Mouse (Mus musculus) layer of hippocampus, adult 9-11 months (tissue): ENCODE measurements around the gene A930033H14Rik.

Source experiments
- DNase-seq: peaks from one replicate; pipeline ENCODE4 v3.0.0; 2022

A930033H14Rik gene

DNA sequence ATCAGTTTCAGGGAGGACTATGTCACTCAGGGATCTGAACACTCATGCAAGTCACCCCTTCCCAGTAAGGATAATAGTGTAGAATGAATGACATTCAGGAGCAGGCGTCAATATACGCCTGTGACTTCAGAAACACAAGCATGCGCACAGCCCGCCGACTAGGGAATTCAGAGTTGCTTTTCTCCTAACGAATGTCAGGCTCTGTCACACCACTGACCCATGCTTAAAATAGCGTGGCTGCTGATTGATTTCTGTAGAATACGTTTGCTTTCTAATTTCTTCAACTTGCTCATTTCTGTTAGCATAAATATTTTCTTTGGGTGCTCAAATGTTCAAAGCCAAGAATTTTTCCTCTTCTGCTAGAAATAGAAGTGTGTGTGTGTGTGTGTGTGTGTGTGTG is 13.1 kb upstream of the A930033H14Rik start:
- no peak for DNase-seq

DNA sequence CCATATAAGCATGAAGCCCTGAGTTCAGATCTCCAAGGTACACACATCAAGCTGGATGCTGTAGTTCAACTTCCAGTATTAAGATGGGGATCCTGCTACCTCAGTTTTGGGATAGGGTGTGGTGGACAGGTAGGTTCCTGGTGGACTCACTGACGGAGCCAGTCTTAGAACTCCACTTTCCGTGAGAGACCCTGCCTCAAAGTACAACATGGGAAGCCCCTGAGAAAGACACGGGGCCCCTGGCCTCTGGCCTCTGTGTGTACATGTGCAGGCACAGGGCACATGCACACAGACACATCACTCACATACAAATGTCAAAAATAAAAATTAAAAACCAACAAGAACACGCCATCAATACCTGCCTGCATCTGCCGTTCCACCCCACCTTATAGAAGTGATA is 12.6 kb upstream of the A930033H14Rik start:
- DNase-seq = no peak

GRCm38 (mm10) chr10:69224276-69224675 is 11.4 kb upstream of the A930033H14Rik start:
- no peak for DNase-seq

- DNase-seq = no peak
These were observed 10.3 kb upstream of the A930033H14Rik start for GRCm38 (mm10) chr10:69223232-69223631.

- no peak for DNase-seq
These were observed 9.1 kb upstream of the A930033H14Rik start for GRCm38 (mm10) chr10:69221955-69222354.

DNA sequence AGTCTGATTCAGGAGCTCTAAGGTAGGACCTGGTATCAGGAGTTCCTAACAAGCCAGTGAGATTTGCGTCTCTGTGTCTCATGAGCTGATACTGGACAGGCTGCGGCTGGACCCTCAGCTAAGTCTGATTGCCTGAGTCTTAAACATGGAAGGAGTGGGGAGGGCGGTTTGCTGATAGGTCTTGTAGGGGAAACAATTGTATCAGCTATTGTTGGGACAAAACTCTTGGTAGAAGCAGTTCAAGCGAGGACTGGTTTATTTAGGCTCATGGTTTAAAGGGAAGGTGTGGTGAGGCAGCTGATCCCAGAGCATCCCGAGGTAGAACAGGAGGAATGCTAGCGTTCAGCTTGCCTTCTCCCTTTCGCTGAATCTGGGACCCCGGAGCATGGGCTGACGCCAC is 8.2 kb upstream of the A930033H14Rik start:
- DNase-seq = no peak

DNA sequence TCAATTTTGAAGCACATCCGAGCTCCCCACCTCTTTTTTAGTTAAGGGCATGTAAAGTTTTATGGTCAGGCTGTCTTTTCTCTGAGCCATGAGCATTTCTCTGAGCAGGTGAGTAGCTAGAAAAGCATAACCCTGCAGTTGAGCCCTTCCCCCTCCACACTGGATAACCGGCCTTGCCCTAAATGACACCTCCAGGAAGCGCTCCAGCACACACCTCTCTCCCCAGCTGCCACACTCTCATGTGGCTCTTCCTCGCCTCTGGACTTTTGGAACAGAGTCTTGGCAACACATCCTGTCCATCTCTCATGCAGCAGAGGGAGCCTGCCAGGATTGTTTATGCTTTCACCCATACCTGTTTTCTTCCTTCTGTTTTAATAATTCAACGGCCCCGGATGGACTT is 7.4 kb upstream of the A930033H14Rik start:
- DNase-seq = no peak

DNA sequence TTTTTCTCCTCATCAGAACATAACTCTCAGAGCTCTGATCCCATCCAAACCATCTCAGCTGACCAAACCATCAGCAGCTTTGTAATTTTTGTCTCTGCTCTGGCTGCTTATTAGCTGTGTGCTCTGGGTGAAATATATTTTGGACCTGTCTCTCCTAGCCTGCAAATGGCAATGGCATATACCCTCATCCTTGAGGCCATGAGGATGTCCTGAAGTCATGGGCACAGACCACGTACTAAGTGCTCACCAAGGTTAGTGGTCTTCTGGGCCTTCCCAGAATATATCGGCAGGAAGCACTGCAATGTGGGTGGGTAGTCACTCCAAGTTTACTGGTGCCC is 6.4 kb upstream of the A930033H14Rik start:
- no peak for DNase-seq

- no peak for DNase-seq
These were observed 5.8 kb upstream of the A930033H14Rik start for GRCm38 (mm10) chr10:69218458-69219288.

DNA sequence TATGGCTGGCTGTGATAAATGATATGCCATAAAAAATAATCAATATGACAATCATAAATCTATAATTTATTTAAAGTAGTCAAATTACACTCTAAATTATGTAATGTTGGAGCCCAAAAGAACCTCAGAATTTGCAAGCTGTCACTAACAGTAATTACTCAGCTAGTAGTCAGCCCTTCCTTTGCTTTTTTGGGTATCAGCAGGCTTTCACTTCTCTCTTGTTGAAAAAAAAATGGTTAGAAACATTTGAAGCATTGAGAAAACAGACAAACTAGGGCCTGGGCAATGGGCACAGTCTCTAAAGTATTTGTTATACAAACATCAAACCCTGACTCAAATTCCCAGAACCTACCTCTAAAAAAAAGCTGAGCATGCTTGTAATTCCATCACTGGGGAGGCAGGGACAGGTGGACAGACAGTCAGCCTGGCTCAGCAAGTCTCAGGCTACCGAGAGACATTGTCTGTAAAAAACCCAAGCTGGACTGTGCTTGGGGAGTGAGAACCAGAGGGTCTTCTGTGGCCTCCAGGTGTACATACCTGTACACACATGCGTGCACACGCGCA is 4.3 kb upstream of the A930033H14Rik start:
- no peak for DNase-seq

DNA sequence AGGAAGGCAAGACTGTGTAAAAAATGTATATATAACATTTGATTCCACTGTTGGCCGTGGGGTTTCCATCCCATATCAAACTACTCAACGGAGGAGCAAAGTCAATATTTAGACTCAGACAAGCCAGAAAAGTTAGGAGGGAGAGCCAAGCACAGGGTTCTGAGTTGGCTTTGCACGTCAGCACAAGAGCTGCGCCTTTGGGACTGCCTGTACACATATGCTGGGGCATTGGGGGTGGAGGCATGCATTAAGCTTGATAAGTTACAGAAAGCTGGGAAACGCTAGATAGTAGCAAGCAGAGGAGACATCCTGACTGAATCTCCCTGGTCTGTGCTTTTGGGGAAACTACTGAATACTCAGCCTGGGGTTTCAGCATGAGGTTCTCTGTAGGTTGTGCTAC is 1.1 kb upstream of the A930033H14Rik start:
- no peak for DNase-seq

DNA sequence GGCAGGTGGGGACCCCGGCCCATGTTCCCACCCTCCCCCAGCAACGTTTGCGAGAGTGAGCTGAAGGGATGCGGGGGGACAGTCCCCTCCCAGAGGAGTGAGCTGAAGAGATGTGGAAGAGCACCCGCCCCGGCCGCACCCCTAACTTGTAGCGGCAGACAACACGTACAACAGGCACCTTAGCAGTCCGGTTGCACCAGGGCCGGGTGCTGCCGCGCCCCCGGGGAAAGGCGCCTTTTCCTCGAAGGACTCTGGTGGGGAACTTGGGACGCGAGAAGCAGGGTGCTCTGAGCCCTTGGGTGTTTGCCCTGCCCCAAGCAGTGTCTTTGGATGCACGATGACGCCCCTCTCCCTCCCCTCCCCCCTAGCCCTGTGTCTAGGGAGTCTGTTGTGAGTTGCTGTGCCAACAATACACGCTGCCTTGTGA is 566 bp upstream of the A930033H14Rik start:
- DNase-seq = no peak

GRCm38 (mm10) chr10:69211976-69212375 is 922 bp downstream of the A930033H14Rik start:
- DNase-seq = no peak

DNA sequence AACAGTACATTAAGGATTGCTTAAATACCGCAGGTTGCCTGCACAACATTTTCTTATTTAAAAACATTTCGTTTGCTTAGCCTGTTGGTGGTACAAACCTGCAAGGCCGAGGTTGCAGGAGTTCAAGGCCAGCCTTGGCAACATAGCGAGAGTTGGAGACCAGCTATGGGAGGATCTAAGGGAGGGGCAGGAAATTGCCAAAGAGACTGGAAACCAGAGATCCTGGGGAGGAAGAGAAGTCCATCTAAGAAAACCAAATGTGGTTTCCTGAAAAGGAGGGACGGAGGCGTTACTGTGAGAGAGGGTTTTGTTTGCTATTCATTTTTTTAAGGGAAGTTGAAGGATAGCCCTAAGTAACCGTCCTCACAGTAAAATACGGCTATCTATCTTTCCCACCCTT is 1.3 kb downstream of the A930033H14Rik start:
- DNase-seq = no peak

DNA sequence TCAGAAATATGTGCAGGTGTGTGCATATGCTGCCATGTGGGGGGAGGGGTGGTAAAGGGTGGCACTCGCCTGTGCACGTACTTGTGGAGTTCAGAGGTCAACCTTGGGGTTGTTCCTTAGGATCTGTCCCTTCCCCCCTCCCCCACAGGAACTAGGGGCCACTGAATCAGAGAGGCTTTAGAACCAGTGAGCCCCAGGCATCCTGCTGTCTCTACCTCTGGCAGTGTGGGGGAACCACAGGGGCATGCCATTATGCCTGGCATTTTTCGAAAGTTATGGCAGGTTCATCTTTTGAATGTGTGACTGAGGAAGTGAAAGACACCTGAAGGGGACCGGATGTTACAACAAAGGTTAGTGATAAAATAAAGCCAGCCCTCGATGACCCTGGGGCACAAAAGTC is 2.2 kb downstream of the A930033H14Rik start:
- no peak for DNase-seq

DNA sequence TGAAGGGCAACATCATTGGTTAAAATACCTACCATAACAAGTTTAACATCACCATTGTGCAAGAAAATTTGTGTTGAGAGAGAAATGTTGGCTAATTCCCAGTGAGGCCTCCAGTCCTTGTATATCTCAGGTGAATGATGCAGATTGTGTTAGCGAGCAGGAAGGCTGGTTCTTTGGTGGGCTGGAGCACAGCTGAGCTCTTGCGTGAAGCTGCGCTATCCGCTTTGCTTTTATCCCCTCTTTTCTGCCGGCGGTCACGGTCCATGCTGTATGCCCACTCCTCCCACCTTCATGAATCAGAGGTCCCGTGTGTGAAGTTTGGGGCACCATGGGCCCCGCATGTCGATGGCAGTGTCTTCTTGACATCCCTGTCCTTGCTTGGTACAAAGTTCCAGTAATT is 2.9 kb downstream of the A930033H14Rik start:
- DNase-seq = no peak

GRCm38 (mm10) chr10:69208705-69209104 is 4.2 kb downstream of the A930033H14Rik start:
- no peak for DNase-seq

- DNase-seq = no peak
These were observed 4.8 kb downstream of the A930033H14Rik start for GRCm38 (mm10) chr10:69207981-69208630.

DNA sequence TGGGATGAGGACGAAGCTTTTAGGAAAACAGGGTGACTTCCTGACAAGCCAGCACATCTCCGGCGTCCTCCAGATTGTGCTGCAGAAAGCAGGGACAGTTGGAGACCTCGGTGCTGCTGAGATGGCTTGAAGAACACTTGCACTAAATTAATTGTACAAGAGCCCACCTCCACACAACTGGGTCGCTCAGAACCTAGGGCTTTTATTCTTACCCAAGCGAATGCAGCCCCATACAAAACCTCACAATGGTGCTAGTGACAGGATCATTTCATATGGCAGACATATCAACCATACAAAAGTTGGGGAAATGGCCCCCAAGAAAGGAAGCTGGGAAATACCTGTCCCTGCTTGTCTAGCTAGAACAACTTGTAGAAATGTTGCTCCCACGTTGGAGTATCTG is 5.4 kb downstream of the A930033H14Rik start:
- no peak for DNase-seq

GRCm38 (mm10) chr10:69206081-69206480 is 6.8 kb downstream of the A930033H14Rik start:
- DNase-seq = no peak

DNA sequence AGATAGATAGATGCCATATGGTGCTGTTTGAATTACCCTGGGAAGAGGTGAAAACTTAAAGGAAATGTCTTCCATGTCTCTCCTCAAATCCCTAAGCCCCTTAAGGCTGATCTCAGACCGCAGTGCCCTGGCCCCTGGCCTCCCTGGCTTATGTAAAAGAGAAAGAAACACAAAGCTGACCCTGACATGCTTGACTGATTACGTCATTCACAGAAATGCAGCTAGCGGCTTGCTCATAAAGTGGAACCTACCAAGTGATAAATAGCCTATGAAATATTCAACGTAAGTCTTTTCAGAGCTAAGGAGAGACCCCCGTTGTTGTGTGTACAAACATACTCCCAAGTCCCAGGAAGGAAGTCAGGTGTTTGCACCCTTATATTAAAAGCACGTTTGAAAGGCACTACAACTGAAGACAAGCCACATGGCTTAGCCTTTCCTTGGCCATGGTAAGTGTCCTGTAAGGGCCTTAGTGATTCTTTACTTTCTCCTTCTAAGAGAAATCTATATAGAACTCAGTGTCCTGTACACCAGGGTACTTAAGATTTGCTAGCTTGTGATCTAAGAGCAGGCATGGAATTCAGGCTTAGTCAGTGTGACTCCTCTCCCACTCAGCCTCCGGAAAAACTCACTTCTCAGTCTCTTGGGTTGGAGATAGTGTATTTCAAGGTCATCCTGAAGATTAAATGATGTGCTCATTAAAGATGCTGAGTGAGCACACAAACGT is 8.1 kb downstream of the A930033H14Rik start:
- no peak for DNase-seq

DNA sequence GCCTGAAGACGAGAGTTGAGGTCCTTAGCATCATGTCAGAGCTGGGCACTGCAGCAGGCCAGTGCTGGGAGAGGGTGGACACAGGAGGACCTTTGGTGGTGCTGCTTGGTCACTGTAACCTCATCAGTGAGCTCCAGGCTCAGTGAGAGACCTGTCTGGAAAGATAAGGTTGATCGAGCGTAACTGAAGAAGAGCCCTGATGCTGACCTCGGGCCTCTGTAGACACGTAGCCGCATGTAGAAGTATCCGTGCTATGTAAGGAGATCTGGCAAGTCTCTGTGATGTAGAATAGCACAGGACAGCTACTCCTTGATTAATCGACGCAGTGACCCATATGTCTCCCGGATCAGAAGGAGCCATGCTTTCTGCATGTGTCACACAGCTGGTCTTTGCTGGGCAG is 19.2 kb downstream of the A930033H14Rik start:
- DNase-seq = no peak

GRCm38 (mm10) chr10:69192266-69192665 is 20.6 kb downstream of the A930033H14Rik start:
- no peak for DNase-seq
